Mouse (Mus musculus): ENCODE measurements around the gene Lrtm2. TPM values are rescaled to one million over a fixed set of nuclear protein-coding genes. Genes with fewer than 3 reads are reported as not detected.
A peak's percentile ranks its signal among the peaks of the same experiment; 100 is the strongest.

Gene Lrtm2
- polyA plus RNA-seq, 1 experiment = 38.5 TPM

GRCm38 (mm10) chr6:119332111-119332510, 1.5 kb upstream of the Lrtm2 start:
- no peak overlapping the region for H3K27ac ChIP-seq (ENCODE audit: insufficient read depth, low read length)
- no peaks in the 10 kb centered on the region for H3K27me3 ChIP-seq (ENCODE audit: control insufficient read depth, insufficient read depth, low read length)
- no peak overlapping the region for H3K4me3 ChIP-seq (replicated peaks; ENCODE audit: insufficient read depth, low read depth, low read length)
- H3K4me1 ChIP-seq (ENCODE audit: control insufficient read depth, insufficient read depth, low read length) = peaks cover 10% of the 10 kb centered on the region
- whole genome bisulfite sequencing = 79% methylated on average over 1 of the region's 1 CpGs
- no peak for DNase-seq
- TF ChIP-seq CTCF (IDR thresholded peaks at IDR 0.05; ENCODE audit: borderline replicate concordance, insufficient read depth, low read depth, low read length) (no peak), POLR2A (IDR thresholded peaks at IDR 0.05; ENCODE audit: borderline replicate concordance, insufficient read depth, low read length) (no peak)

DNA sequence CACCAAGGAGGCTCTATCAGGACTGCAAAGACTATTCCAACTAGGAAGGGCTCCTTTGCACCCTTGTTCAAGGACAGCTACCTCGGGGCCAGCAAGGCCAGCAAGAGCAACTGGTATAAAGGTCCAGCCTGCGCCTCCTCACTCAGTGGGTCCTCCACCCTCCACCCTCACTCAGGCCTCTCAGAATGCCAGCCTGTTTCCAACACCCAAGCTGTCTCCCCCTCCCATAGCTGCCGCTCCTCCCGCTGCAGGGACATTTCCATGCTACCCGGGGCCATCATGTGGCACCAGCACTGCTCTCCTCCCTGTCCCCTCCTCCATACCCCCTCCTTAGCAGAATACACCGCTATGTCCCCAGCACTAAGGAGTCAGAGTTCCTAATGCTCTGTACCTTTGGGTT, 630 bp downstream of the Lrtm2 start:
- TF ChIP-seq CTCF (IDR thresholded peaks at IDR 0.05; ENCODE audit: borderline replicate concordance, insufficient read depth, low read depth, low read length) (no peak), POLR2A (IDR thresholded peaks at IDR 0.05; ENCODE audit: borderline replicate concordance, insufficient read depth, low read length) (0 out of 2 replicates have a peak, but pooled peaks have one; percentile 14)
- Histone ChIP-seq H3K27ac (ENCODE audit: insufficient read depth, low read length) (peak overlapping the region; percentile 42), H3K4me1 (ENCODE audit: control insufficient read depth, insufficient read depth, low read length) (peaks cover 15% of the 10 kb centered on the region), H3K4me3 (replicated peaks; ENCODE audit: insufficient read depth, low read depth, low read length) (peak overlapping the region; percentile 82), H3K27me3 (ENCODE audit: control insufficient read depth, insufficient read depth, low read length) (no peaks in the 10 kb centered on the region)
- WGBS = 6% methylated on average over 6 of the region's 6 CpGs
- DNase-seq = peak in 1 of 2 experiments; percentile 45

DNA sequence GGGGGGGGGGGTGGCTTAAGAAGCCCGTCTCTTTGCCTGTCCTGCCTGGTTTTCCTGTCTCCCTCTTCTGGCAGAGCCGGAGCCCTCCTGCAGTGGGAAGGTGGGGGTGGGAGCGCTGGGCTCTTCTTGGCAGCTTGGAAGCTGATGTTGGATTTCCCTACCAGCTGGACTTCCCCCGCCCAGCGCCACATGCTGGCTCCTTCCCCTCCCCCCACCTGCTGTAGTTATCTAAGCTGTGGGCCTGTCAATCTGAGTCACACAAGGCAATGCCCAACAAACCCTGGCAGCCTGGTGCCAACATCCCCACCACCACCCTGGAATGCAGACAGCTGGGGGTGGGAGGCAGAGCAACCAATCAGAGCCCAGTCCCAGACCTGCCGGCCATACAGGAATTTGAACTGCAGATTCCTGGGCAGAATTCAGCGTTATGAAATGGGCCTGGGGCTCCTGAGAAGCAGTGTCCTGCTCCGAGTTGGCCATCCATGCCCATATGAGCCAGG, 1.3 kb downstream of the Lrtm2 start:
- 18% methylated on average over 8 of the region's 8 CpGs for WGBS
- TF ChIP-seq CTCF (IDR thresholded peaks at IDR 0.05; ENCODE audit: borderline replicate concordance, insufficient read depth, low read depth, low read length) = no peak
- no peak for TF ChIP-seq POLR2A (IDR thresholded peaks at IDR 0.05; ENCODE audit: borderline replicate concordance, insufficient read depth, low read length)
- peak; percentile 41 to 51 for DNase-seq

DNA sequence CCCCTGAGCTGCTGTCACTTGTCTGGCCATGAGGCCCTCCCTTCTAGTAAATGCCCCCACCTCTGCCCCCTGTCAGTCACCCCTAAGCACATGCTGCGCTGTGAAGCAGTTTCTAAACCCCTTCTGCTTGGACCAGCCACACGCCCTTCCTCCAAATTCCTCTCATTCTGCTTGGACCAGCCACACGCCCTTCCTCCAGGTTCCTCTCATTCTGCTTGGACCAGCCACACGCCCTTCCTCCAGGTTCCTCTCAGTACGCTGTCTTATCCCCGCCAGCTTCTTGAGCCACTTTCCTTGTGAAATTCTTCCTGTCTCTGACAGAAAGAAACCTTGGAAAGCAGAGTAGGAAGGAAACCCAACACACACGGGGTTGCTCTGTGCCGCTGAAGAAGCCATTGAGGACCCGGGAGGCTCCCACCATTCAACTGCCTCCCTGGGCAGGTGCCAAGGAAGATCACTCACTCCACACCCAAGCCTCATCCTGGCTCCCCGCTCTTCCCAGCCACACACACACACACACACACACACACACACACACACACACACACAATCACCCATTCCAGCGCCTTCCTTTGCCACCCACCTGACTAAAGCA, 1.9 kb downstream of the Lrtm2 start:
- Histone ChIP-seq H3K27ac (ENCODE audit: insufficient read depth, low read length) (no peak overlapping the region), H3K27me3 (ENCODE audit: control insufficient read depth, insufficient read depth, low read length) (no peaks in the 10 kb centered on the region), H3K4me1 (ENCODE audit: control insufficient read depth, insufficient read depth, low read length) (peaks cover 15% of the 10 kb centered on the region), H3K4me3 (replicated peaks; ENCODE audit: insufficient read depth, low read depth, low read length) (peak overlapping the region; percentile 82)
- DNase-seq = no peak
- TF ChIP-seq POLR2A (IDR thresholded peaks at IDR 0.05; ENCODE audit: borderline replicate concordance, insufficient read depth, low read length) = no peak
- TF ChIP-seq CTCF (IDR thresholded peaks at IDR 0.05; ENCODE audit: borderline replicate concordance, insufficient read depth, low read depth, low read length) = no peak
- WGBS = 52% methylated on average over 11 of the region's 11 CpGs

More for the DNA sequence above, 1.3 kb downstream of the Lrtm2 start:
- H3K27me3 ChIP-seq (ENCODE audit: control insufficient read depth, insufficient read depth, low read length) = no peaks in the 10 kb centered on the region
- peak overlapping the region; percentile 82 for H3K4me3 ChIP-seq (replicated peaks; ENCODE audit: insufficient read depth, low read depth, low read length)
- peaks cover 15% of the 10 kb centered on the region for H3K4me1 ChIP-seq (ENCODE audit: control insufficient read depth, insufficient read depth, low read length)
- no peak overlapping the region; the same call in 1 of the 2 replicates for H3K27ac ChIP-seq (ENCODE audit: insufficient read depth, low read length)

DNA sequence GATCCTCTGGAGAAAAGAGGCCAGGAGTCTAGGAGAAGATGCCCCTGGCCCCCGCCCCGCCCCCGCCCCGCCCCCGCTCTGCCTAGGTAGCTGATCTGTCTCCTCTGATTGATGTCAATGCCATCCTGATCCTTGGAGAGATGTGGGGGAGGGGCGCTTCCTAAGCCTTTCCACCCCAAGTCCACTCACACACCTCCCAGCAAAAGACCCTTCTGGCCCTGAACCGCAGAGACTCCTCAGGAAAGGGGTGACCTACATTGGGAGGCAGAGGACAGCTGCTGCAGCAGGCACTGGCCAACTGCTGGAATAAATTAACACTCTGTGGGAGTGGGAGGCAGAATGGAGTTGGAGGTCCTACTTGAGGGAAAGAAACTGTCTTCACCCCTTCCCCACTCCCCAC, 4.0 kb downstream of the Lrtm2 start:
- WGBS = 62% methylated on average over 7 of the region's 7 CpGs
- TF ChIP-seq CTCF (IDR thresholded peaks at IDR 0.05; ENCODE audit: borderline replicate concordance, insufficient read depth, low read depth, low read length) = no peak
- TF ChIP-seq POLR2A (IDR thresholded peaks at IDR 0.05; ENCODE audit: borderline replicate concordance, insufficient read depth, low read length) = no peak
- Histone ChIP-seq H3K4me3 (replicated peaks; ENCODE audit: insufficient read depth, low read depth, low read length) (no peak overlapping the region), H3K27ac (ENCODE audit: insufficient read depth, low read length) (no peak overlapping the region), H3K27me3 (ENCODE audit: control insufficient read depth, insufficient read depth, low read length) (no peaks in the 10 kb centered on the region), H3K4me1 (ENCODE audit: control insufficient read depth, insufficient read depth, low read length) (peaks cover 15% of the 10 kb centered on the region)
- no peak for DNase-seq

GRCm38 (mm10) chr6:119325978-119326377, 4.6 kb downstream of the Lrtm2 start:
- WGBS = 56% methylated on average over 6 of the region's 6 CpGs
- TF ChIP-seq POLR2A (IDR thresholded peaks at IDR 0.05; ENCODE audit: borderline replicate concordance, insufficient read depth, low read length) (no peak), CTCF (IDR thresholded peaks at IDR 0.05; ENCODE audit: borderline replicate concordance, insufficient read depth, low read depth, low read length) (no peak)
- H3K27me3 ChIP-seq (ENCODE audit: control insufficient read depth, insufficient read depth, low read length) = no peaks in the 10 kb centered on the region
- H3K4me1 ChIP-seq (ENCODE audit: control insufficient read depth, insufficient read depth, low read length) = peaks cover 11% of the 10 kb centered on the region
- no peak for DNase-seq
- H3K4me3 ChIP-seq (replicated peaks; ENCODE audit: insufficient read depth, low read depth, low read length) = no peak overlapping the region
- no peak overlapping the region for H3K27ac ChIP-seq (ENCODE audit: insufficient read depth, low read length)

- H3K4me3 ChIP-seq (replicated peaks; ENCODE audit: insufficient read depth, low read depth, low read length) = no peak overlapping the region
- H3K27me3 ChIP-seq (ENCODE audit: control insufficient read depth, insufficient read depth, low read length) = no peaks in the 10 kb centered on the region
- no peak for DNase-seq
- H3K4me1 ChIP-seq (ENCODE audit: control insufficient read depth, insufficient read depth, low read length) = peaks cover 10% of the 10 kb centered on the region
- TF ChIP-seq POLR2A (IDR thresholded peaks at IDR 0.05; ENCODE audit: borderline replicate concordance, insufficient read depth, low read length) (no peak), CTCF (IDR thresholded peaks at IDR 0.05; ENCODE audit: borderline replicate concordance, insufficient read depth, low read depth, low read length) (no peak)
- WGBS = 66% methylated on average over 10 of the region's 10 CpGs
- no peak overlapping the region for H3K27ac ChIP-seq (ENCODE audit: insufficient read depth, low read length)
These were observed 5.8 kb downstream of the Lrtm2 start for GRCm38 (mm10) chr6:119324776-119325175.

DNA sequence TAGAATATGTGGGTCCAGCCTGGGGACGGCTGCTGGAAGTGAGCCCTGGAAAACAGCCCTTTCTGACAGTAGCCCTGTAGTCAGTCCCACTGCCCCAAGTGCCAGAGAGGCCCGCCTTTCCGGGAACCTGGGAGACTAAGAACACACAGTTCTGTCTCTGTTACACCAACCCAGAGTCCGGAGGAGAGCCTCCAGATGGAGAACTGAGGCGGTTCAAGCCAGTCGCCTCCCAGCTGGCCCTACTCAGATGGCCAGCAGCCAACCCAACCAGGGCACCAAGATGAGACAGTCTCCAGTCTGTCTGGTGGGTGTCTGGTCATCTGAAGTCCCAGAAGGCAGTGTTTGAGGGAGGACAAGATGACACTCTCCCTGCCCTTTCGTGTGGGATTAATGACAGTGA, 8.8 kb downstream of the Lrtm2 start:
- no peak for DNase-seq
- Histone ChIP-seq H3K4me3 (replicated peaks; ENCODE audit: insufficient read depth, low read depth, low read length) (no peak overlapping the region), H3K27me3 (ENCODE audit: control insufficient read depth, insufficient read depth, low read length) (no peaks in the 10 kb centered on the region), H3K27ac (ENCODE audit: insufficient read depth, low read length) (no peak overlapping the region), H3K4me1 (ENCODE audit: control insufficient read depth, insufficient read depth, low read length) (peaks cover 10% of the 10 kb centered on the region)
- TF ChIP-seq POLR2A (IDR thresholded peaks at IDR 0.05; ENCODE audit: borderline replicate concordance, insufficient read depth, low read length) = no peak
- TF ChIP-seq CTCF (IDR thresholded peaks at IDR 0.05; ENCODE audit: borderline replicate concordance, insufficient read depth, low read depth, low read length) = no peak
- WGBS = 40% methylated on average over 7 of the region's 7 CpGs
